ENCODE assay signal across 19 mouse cellular contexts in the genomic region with DNA sequence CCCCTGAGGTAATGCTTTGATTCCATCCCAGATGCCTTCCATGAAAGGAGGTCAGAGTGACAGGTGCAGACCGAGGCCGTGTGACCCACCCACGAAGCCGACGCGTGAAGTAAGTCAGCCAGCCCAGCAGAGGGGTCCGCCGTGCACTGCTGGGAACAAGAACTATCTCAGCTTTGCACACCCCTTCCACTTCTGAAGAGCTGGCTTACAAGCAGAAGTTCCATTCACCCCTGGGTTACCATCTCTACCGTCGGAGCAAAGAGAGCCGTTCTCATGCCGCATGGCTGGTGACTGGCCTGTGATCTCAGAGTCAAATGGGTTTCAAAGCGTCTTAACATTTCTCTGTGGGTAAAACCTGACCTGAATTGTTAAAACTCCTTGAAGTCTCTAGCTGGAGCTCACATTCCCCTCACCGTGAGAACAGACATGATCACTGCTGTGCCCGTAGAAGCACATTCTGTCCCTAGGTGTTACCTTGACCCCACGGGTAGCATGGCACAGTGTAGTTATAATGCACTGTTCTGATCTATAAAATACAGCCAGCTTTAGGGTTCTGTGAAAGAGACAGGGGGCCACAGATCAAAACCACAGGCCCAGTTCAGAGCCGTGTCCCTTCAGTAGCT.
DNase-seq lines count a peak whose midpoint lies in the region; ATAC-seq lines count a peak whose summit lies in the region.
"Had no signal": no experiment of that assay in that cellular context is flagged by ENCODE, and none has a peak within 500 bp of the region (broad histone marks: within the 10 kb centered on the region; RNA-seq: fewer than 3 reads in every experiment).

No protein-coding gene starts in this region.

- no peak overlapping the region for H3K9ac ChIP-seq in forebrain, embryonic 14.5 days (ENCODE audit: low read length)
- H3K9ac ChIP-seq: forebrain, postnatal 0 days; hindbrain, embryonic 15.5 days had no signal

- intact Hi-C loops in gastrocnemius, postnatal 36 days (cut with DNase I) = no loop called here

- peaks cover 23% of the 10 kb centered on the region for H3K4me1 ChIP-seq in forebrain, embryonic 10.5 days
- no peaks in the 10 kb centered on the region for H3K4me1 ChIP-seq in forebrain, embryonic 14.5 days (ENCODE audit: control insufficient read depth, insufficient read depth, low read length)

- DNase-seq in forebrain, embryonic 10.5 days (ENCODE audit: extremely low spot score, low spot score) = no peak
- DNase-seq in forebrain, embryonic 14.5 days (ENCODE audit: low spot score) = no peak
- peak; percentile 84 for DNase-seq in naive thymus-derived CD4-positive, alpha-beta T cell, adult 2 months (ENCODE audit: low read depth)
- DNase-seq in thymus, postnatal 14 days = peak; percentile 88
- DNase-seq in gastrocnemius, postnatal 36 days = no peak
- no peak for DNase-seq in adrenal gland, postnatal 10 days
- DNase-seq: adrenal gland, adult 2 months; cerebellum, postnatal 10 days; forebrain, postnatal 0 days; heart, postnatal 4 days; kidney, adult 11 months; liver; midbrain, embryonic 14.5 days had no signal

- H3K27me3 ChIP-seq in forebrain, embryonic 10.5 days (ENCODE audit: poor library complexity, severe bottlenecking) = no peaks in the 10 kb centered on the region
- no peaks in the 10 kb centered on the region for H3K27me3 ChIP-seq in forebrain, embryonic 14.5 days (replicated peaks; ENCODE audit: control insufficient read depth, insufficient read depth, low read length)
- H3K27me3 ChIP-seq: hindbrain, embryonic 15.5 days had no signal

- no peak overlapping the region for H3K4me2 ChIP-seq in forebrain, embryonic 14.5 days (ENCODE audit: low read length)
- H3K4me2 ChIP-seq: heart, embryonic 11.5 days; hindbrain, embryonic 15.5 days had no signal

- H3K9me3 ChIP-seq in forebrain, embryonic 10.5 days = no peaks in the 10 kb centered on the region
- H3K9me3 ChIP-seq in forebrain, embryonic 14.5 days (replicated peaks; ENCODE audit: control insufficient read depth, low read length) = no peaks in the 10 kb centered on the region
- H3K9me3 ChIP-seq: hindbrain, embryonic 15.5 days had no signal

- 93% methylated on average over 17 of the region's 17 CpGs for whole genome bisulfite sequencing in forebrain, embryonic 10.5 days
- 90% methylated on average over 17 of the region's 17 CpGs for WGBS in forebrain, embryonic 14.5 days

- H3K4me3 ChIP-seq in forebrain, embryonic 10.5 days = no peak overlapping the region
- no peak overlapping the region for H3K4me3 ChIP-seq in forebrain, embryonic 14.5 days (ENCODE audit: low read depth, low read length)
- H3K4me3 ChIP-seq: hindbrain, embryonic 15.5 days had no signal

- H3K27ac ChIP-seq in forebrain, embryonic 10.5 days = peak overlapping the region; percentile 63
- H3K27ac ChIP-seq in forebrain, embryonic 14.5 days (ENCODE audit: low read depth, low read length) = no peak overlapping the region
- H3K27ac ChIP-seq: hindbrain, embryonic 15.5 days; kidney, postnatal 0 days had no signal

- no peak for ATAC-seq in forebrain, embryonic 14.5 days
- ATAC-seq in CD4-positive, CD25-positive, alpha-beta regulatory T cell, adult 4 months = peak; percentile 3
- no peak for ATAC-seq in megakaryocyte-erythroid progenitor cell, adult 5-6 weeks (replicated peaks; ENCODE audit: low FRiP score, low TSS enrichment, poor library complexity, severe bottlenecking)
- ATAC-seq: forebrain, postnatal 0 days; lung, postnatal 0 days had no signal

- H3K36me3 ChIP-seq in forebrain, embryonic 10.5 days (replicated peaks) = no peaks in the 10 kb centered on the region
- no peaks in the 10 kb centered on the region for H3K36me3 ChIP-seq in forebrain, embryonic 14.5 days (ENCODE audit: control insufficient read depth, insufficient read depth, low read length)
- H3K36me3 ChIP-seq: hindbrain, embryonic 15.5 days had no signal

Comparison
In these comparisons a context has a peak if more than half of its experiments do, and no peak if none do; other contexts are left out.
1. DNase-seq: peak in naive thymus-derived CD4-positive, alpha-beta T cell, adult 2 months (single experiment) and thymus, postnatal 14 days (single experiment); none in forebrain, embryonic 10.5 days (single experiment), forebrain, embryonic 14.5 days (single experiment), gastrocnemius, postnatal 36 days (0 of 2) and adrenal gland, postnatal 10 days (single experiment).